Mouse (Mus musculus) yolk sac, embryonic 10.5 days (tissue): ENCODE measurements around the gene Sntb2.
"Not testable (repeated sequence)": the region's sequence is repeated elsewhere in the genome, so short reads cannot be mapped to it uniquely, and the experiment has no call there.

Experiments
- DNase-seq: peaks from one replicate; pipeline ENCODE4 v3.0.0-alpha.2; 2017; ENCODE audit warnings: low spot score

The Sntb2 gene

DNA sequence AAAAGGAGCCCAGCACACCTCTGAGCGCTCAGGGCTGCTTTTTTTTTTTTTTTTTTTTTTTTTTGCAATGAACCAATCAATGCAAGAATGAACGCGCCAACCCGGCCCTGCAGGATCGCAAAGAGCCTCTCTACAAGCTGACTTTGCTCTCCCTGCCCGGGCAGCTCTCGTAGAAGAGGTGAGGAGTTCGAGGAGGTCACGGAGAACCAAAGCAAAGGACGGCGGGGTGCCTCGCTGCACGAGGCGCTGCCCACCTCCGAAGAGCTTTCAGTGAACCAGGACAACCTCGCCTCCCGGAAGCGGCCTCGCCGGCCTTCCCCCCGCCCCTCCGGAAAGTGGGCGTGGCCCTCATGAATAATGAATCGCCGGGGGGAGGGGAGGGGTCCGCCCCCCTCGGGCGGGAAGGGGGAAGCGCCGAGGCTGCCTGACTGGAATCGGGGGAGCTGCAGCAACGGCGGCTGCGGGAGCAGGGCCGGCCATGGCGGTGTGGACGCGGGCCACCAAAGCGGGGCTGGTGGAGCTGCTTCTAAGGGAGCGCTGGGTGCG, at the start of gene Sntb2:
Gene Sntb2 (plus strand): TSS at position 427 of the 546 bp plus-strand sequence.
- DNase-seq: peak; percentile 96

DNA sequence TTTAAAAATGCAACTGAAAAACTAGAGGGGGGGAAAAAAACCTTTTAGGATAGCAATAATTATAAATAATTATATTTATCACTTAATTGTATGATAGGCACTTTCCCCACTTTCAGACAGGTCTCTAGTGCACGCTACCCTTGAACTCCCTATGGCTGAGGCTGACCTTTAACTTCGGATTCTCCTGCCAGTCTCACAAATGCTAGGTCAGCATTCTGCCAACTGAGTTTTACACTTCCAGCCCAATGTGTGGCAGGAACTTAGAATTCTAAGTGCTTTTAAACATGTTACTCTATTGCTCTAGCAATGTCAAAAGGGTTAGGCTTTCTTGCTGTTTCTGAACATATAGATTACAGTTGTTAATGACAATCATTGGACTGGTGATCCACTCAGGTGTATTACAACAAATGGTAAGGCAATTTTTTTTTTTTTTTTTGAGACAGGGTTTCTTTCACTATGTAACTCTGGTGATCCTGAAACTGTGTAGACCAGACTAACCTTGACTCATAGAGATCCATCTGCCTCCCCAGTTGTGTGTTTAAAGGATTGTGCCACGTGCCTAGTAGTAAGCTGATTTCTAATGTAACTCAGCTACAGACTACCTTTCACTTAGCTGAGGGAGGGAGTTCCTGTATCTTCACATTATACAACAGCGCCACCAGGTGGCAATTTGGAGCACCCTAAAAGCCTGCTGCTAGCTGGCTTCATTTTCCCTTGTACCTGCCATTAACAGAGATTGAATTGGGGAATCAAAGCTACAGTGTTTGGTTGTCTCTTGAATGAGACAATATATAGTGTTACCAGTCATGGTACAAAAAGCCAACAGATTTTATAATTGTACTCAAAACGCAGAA, 48.0 kb upstream of the Sntb2 start:
- DNase-seq: peak; percentile 49

DNA sequence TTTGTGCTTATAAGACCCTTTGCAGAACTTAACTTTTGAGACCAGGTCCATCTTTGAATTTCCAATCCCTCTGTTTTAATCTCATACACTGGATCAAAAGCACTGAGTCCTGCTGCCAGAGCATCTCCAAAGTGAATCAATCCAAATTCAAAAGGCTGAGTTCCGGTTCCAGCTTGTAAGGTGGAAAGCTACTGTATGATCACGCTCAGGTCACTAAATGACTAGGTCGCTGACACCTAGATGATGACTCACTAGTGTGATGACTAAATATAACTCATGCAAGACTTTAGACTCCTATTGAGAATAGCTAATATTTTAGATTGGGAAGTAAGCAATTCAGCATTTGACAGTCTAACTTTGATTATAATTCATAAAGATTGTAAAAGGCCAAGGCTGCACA, 46.7 kb upstream of the Sntb2 start:
- DNase-seq: no peak

DNA sequence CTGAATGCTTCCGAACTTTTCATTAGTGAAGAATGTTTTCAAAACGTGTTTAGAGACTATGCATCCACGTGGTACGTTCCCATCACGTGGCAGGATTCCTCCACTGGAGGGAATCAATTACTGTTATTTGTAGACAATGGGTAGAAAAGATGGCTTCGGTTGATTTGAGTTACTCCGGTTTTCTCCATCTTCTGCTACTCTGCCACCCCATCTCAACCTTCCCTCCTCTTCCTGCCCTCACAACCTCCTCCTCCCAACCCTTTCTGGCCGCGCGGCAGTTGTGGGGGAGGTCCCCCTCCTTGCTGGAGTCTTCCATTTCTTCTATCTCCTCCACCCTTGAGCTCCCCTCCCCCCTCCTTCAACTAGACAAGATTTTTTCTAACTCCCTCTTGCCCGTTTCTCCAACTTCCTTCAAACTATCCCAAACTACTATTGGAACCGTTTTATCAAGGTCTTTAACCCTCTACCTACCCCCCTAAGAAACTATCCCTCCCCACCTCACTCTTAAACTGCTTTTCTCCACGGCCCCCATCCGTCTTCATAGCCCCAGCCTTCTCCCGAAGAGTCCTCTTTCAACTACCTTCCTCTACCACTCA, 43.2 kb upstream of the Sntb2 start:
- peak; percentile 72 for DNase-seq

DNA sequence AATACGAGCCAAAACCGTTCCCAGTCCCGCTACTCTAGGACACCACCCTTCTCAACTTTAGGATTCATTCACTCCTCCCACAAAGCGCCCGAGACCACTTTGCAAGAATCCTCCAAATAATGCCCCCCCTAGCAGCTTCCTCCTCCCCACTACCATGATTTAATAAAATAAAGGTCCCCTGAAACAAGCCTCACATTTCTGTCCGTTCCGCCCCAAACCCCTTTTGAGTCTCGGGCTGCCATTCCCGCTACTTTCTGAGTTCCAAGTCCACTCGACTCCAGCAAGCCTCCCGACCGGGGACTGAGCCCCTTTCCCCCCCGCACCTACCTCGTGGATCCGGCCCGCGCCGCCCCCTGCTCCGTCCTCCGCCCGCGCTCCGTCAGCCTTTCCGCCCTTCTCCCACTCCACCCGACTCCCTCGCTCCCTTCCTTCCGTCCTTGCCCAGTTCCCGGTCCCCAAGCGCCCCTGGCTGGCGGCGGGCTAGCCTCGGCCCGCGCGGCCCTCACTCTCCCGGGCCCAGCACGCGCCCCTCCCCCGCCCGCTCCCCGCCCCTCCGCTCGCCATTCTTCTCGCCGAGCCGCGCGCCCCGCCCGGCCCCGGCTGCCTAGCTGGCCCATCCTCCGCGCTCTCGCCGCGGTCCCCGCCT, 42.6 kb upstream of the Sntb2 start:
- peak; percentile 86 for DNase-seq

DNA sequence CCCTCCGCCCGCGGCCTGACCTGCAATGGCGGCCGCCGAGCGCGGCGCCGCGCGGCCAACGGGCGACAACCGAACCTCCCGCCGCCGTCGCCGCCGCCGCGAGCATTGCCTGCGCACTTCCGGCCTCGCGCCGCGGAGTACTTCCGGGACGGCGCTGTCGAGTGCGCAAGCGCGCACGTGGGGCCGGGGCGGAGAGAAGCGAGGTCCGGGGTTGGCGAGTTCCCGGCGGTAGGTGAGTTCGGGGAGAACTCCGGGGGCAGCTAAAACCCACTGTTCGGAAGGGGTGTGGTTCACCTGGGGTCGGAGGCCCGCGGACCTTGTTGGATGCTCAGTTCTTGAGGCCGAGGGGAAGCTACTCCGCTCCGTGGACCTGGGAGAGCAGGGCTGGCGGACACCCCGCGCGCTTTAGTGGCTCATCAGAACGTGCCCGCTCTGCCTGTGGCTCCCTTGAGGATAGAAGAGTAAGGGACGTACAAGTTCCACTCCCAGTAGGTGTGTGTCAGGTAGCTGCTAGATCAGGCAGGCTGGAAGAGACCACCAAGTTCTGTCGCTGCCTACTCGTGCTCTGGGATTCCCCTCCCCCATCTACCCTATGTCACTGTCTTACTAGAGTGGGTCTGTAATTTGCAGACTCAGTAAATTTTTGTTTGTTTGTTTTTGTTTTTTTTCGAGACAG, 41.9 kb upstream of the Sntb2 start, which contains the start of gene Utp4:
Gene Utp4 (plus strand): TSS at position 156 of the 676 bp plus-strand sequence.
- peak; percentile 87 for DNase-seq

DNA sequence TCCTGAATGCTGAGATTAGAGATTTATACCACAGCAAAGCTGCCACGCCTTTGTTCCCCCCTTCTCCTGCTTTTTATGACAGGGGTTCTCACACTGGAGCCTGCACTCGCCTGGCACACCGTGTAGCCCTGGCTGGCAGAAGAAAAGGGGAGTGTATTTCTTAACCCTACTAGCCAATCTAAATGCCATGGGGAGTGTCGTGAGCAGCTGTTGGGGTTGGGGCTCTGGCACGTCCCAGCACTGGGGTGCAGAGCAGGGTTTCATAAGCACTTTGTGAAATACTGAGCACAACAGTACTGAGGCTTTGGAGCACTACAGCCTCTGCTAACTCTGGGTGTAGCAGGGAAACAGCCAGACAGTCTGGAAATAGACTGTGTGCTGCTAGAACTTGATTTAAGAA, 36.1 kb upstream of the Sntb2 start:
- no peak for DNase-seq

DNA sequence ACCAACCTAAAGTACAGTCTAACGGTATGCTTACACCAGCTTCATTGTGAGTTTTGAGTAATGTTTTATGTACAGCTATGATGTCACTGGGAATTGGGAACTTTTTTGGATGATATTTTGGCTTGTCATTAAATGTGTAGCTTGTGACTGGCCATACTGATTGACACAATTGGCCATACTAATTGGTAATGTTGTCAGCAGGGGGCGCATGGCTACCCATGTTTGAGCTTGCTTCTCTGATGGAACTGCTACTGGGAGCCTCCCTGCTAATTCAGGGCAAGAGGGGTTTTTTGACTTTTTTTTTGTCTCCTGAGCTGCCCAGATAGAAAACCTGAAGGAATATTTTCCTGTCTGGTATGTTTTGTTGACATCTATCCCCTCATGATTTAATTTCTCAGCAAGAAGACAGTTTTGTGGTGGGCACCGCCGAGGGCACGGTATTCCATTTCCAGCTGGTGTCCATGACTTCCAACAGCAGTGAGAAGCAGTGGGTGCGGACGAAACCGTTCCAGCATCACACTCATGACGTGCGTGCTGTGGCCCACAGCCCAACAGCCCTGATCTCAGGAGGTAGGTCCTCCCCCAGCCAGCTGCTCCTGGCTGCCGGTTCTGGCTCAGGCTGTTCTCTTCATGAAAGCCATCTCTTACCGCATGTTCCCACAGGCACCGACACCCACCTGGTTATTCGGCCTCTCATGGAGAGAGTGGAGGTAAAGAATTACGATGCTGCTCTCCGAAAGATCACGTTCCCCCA, 29.6 kb upstream of the Sntb2 start:
- no peak for DNase-seq

DNA sequence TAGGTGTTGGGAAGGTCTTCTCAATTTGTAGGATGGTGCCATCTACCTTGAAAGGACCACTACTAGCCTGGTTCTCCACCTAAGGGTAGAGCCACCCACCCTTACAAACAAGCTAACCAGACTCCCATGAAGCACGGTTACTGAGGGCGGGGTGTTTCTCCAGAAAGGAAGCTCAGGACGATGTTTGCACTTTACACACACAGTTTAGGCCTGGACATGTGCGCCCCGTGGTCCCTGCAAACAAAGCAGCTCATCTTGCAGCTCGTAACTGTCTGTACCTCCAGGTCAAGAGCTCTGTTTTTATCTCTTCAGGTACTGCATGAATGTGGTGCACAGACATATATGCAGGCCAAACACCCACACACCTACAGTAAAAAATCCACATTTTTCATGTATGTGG, 28.9 kb upstream of the Sntb2 start:
- no peak for DNase-seq

DNA sequence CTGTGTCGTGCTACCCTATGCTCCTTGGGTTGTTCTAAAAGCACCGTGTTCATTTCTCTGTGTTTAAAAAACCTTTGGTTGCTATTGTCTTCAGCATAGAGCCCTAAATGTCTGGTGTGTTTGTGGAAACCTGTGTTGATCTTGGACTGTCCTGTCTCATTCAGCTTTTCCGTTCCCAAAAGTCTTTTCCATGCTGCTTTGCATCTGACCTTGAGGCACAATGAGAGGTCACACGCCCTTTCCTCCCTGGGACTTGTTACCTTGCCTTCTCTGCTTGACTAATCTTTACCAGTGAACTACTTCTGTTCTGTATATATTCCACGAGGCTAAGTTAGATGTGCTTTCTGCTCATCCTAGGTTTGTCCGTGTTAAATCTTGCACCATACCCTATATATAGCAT, 28.1 kb upstream of the Sntb2 start:
- DNase-seq: no peak

DNA sequence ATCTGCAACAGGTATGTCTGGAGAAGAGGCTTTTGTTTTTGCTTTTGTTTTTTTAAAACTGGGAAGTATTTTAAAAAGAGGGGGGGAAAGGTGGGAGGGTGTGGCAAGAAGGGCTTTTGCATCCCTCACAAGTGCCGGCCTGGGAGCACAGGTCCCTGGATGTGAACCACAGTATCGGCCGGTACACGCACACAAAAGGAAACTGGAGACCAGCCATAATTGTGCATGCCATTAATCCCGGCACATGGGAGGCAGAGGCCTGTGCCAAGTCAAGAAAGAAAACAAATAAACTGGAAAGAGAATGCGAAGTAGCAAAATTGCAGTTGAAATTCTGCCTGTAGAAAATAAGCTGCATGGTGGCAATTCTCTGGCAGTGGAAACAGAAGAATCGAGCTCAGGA, 27.3 kb upstream of the Sntb2 start:
- DNase-seq: no peak

DNA sequence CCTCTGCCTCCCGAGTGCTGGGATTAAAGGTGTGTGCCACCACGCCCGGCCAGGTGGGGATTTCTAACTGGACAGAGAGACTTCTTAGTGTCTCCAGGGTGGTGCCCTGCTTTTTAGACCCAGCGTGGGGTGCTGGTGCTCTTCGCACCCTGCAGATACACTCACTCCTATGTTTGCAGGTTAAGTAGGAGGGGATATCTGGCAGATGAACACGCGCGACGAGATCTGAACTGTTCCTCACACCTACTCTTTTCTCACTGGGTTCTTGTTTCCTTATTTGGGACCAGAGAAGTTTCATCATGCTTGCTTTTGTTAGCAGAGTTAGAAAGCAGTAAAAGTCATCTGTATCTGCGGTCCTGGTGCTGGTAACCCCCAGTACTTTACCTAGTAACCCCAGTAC, 21.9 kb upstream of the Sntb2 start:
- DNase-seq: no peak

DNA sequence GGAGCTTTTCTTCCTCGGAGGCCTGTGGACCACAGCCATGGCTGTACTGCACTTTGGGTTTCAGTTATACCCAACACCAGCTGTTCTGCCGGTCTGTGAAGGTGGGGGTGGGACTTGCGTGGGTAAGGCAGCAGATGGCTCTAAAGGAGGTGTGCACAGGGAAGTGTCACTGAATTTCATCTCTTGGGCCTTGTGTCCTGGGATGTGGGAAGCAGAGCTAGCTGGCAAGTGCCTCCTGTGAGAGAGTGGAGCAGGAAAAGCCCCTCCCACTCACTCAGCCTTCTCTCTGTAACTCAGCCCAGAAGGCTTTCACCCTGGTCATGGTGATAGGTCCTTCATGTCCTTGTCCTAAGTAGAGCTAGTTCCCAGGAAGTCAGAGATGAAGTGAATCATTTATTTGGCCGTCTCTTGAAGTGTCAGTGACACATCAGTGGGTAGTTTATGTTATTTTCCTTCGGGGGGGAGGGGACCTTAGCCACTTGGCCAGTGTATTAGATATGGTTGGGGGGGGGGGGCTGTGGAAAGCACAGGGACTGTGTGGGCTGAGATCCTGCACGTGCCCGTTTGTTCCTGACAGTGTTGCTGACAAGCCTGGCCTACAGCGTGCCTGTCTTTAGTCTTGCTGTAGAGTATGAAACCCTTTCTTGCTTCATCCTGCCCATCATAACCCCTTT, 15.7 kb upstream of the Sntb2 start:
- DNase-seq: no peak

DNA sequence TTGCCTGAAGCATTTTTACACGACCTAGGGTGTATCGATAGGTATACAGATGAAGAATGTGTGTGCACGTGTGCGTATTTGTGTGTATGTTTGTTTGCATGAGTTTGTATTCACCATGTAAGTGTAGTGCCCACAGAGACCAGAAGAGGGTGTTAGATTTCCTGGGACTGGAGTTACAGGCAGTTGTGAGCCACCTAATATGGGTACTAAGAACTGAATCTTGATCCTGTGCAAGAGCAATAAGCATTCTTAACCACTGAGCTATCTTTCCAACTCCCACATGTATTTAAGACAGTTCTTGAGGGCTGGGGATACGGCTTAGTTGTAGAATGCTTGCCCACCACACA, 15.2 kb upstream of the Sntb2 start:
- no peak for DNase-seq

DNA sequence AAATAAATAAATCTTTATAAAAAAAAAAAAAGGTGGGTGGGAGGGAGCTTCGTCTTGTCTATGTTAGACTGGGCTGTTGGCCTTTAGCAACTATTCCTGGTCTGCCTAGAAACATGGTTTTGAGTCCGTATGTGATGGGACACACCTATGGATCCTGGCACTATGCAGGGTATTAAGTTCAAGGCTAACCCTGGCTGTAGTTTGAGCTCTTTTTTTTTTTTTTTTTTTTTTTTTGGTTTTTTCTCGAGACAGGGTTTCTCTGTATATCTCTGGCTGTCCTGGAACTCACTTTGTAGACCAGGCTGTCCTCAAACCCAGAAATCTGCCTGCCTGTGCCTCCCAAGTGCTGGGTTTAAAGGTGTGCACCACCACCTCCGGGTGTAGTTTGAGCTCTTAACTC, 11.5 kb upstream of the Sntb2 start:
- DNase-seq: no peak

DNA sequence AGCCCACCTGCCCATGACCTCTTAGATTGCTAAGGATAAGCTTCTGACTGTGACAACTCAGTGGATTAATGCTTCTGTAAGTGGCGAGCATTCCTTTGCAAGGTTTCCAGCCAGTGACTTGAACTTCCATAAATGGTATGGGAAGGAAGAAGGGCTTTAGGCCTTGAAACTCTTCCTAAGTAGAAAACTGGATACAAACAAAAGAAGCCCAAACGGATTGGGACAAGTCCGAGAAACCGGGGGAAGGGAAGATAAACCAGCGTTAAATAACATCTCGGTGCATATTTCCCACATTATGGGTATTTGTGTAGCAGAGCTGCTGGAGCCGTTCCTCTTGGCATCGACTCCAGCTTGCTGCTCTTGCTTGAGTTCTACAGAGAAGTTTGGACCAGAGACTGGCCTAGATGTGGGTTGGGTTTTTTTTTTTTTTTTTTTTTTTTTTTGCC, 10.6 kb upstream of the Sntb2 start:
- DNase-seq: no peak

DNA sequence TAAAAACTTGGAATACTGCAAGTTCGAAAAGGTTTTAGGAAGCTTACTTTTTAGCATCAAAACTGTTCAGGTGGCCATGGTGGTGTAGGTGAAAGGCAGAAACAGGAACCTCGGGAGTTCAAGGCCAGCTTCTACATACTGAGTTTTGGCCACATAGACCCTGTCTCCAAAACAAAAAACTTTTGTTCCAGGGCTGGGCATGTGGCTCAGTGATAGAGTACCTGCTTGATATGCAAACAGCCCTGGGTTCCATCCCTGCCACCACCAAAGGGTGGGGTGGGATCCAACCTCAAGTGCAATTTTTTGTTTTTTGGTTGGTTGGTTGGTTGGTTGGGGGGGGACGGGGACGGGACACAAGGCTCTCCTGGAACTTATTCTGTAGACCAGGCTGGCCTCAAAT, 10.1 kb upstream of the Sntb2 start:
- DNase-seq: no peak

DNA sequence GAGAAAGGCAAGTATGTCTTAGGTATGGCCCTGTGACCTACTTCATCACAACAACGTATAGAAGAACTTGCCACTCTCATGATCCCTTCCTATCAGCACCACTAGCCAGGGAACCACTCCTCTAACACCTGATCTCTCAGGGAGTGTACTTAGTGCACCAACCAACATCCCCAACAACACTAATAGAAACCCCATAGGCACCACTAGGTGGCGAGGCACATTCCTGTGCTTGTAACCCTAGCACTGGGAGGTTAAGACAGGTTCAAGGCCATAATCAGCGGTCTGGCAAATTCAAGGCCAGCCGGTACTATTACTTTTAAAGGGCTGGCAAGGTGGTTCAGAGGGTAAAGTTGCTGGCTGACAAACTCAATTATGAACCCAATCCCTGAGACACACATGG, 8.3 kb upstream of the Sntb2 start:
- DNase-seq: no peak

DNA sequence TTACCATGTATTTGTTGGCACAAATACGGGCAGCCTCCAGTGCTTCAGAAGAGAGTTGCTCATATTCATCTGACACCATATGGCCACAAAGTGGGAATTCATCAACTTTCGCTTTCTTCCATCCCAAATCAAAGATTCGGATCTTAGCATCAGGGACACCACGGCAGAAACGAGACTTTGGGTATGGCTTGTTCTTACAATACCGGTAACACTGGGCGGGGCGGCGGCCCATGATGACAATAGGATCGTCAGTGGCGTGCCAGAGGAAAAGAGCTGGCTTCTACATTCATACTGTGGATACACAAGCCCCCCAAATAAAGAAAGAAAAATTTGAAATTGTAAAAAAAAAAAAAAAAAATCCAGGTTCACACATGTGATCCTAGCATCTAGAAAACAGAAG, 7.4 kb upstream of the Sntb2 start:
- DNase-seq: not testable (repeated sequence)

DNA sequence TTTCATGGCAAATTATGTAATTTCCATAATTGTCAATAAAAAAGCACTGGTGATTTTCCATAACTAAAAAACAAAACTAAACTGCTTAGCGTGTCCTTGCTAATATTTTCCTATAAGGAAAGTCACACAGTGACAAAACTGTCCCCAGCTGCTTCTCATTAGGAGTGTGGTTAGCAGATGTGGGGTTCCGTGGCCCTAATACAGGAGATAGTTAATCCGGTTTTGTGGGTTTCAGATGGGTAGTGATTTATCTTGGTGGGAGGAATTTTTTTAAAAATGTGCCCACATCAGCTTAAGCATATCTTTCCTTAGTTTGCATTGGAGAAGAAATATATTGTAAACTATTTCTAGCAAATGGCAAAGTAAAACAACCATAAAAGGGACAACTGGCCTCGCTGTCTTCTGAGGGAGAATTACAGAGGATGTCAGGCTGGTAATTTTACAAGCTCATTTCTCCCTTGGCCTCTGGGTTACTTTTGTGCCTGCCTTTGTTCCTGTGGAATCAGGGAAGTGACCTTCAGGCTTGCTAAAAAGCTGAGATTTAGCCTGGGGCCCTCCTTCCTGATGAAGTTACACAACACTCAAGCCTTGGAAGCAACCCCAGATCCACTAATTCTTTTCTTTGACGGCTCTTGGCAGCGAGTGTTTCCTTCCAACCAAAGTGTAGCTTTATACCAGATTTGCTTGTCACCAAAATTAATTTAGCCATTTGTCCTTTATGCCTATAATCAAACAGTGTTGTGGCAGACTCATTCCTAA, 6.2 kb upstream of the Sntb2 start:
- no peak for DNase-seq
